Mouse (Mus musculus) megakaryocyte progenitor cell, adult 5-6 weeks (primary cell): Measurements from ENCODE around the gene Vav3. TPM values are rescaled to one million over a fixed set of nuclear protein-coding genes. Genes with fewer than 3 reads are reported as not detected.

Source experiments
- total RNA-seq, 2 experiments: library from RNA; stranded (forward) in 1 of 2; stranded (reverse) in 1 of 2; fragments of 157-497, 149-512 nt in 1 of 2; fragments of 200-1000 nt in 1 of 2; gene quantifications; 2 replicates each; pipeline versions ENCODE4 v1.2.3 to v1.2.4; 2015 to 2017

Gene Vav3
- total RNA-seq, 2 experiments from 2014 or later: 56.5 to 62.2 TPM

Other genes with a start within 250 kb of the Vav3 start
- 16.1 and 19.0 TPM in 2 replicates for gene Slc25a24, start 217.5 kb upstream of the Vav3 start, total RNA-seq (2015)
- gene Slc25a24, start 217.5 kb upstream of the Vav3 start, total RNA-seq (2017): 15.5 and 17.2 TPM in 2 replicates